Mouse (Mus musculus) kidney, embryonic 16.5 days (tissue): ENCODE data around the gene Ccdc3. TPM values are rescaled to one million over a fixed set of nuclear protein-coding genes. Genes with fewer than 3 reads are reported as not detected.
"Not testable (repeated sequence)": the region's sequence is repeated elsewhere in the genome, so short reads cannot be mapped to it uniquely, and the experiment has no call there.

Experiments used
- ATAC-seq: fragments of 200-750 bp; cut with Nextera tagmentation; 2 replicates; pipeline ENCODE4 v1.8.0; 2017; ENCODE audit warnings: moderate TSS enrichment; ENCODE audit not compliant: low FRiP score, low TSS enrichment
- H3K27ac ChIP-seq: fragments of 300-500 bp; sonication (generic); 2 replicates; pipeline ENCODE4 v1.5.1; 2014; ENCODE audit warnings: low read length
- H3K27me3 ChIP-seq: fragments of 300-500 bp; sonication (generic); 2 replicates; pipeline ENCODE4 v1.6.1; 2014; ENCODE audit warnings: low read length, control low read depth, mixed read lengths; ENCODE audit not compliant: insufficient read depth
- H3K36me3 ChIP-seq: fragments of 300-500 bp; sonication (generic); 2 replicates; pipeline ENCODE4 v1.6.1; 2014; ENCODE audit warnings: low read length, control low read depth, mixed read lengths; ENCODE audit not compliant: insufficient read depth
- H3K4me1 ChIP-seq: fragments of 300-500 bp; sonication (generic); 2 replicates; pipeline ENCODE4 v1.6.1; 2014; ENCODE audit warnings: low read length, control low read depth, mixed read lengths; ENCODE audit not compliant: insufficient read depth
- H3K4me2 ChIP-seq: fragments of 300-500 bp; sonication (generic); replicated peaks from 2 replicates; pipeline ENCODE4 v1.6.1; 2014; ENCODE audit warnings: low read depth, low read length
- H3K4me3 ChIP-seq: fragments of 300-500 bp; sonication (generic); 2 replicates; pipeline ENCODE4 v1.5.1; 2014; ENCODE audit warnings: mild to moderate bottlenecking, low read length
- H3K9ac ChIP-seq: fragments of 300-500 bp; sonication (generic); replicated peaks from 2 replicates; pipeline ENCODE4 v1.6.1; 2014; ENCODE audit warnings: low read length
- H3K9me3 ChIP-seq: fragments of 300-500 bp; sonication (generic); 2 replicates; pipeline ENCODE4 v1.6.1; 2016; ENCODE audit warnings: low read length, control low read depth
- WGBS: fragments of 180-500 bp; shearing (Covaris S2); extraction: QIAGEN DNeasy Blood & Tissue Kit; methylation state at CpG from one replicate; pipeline ENCODE4 v1.1.7; 2014; 5-methylcytosine and 5-hydroxymethylcytosine counted together
- polyA plus RNA-seq: library from polyadenylated mRNA; unstranded; fragments of >200 nt; fragmentation: Nextera tagmentation; extraction: Ambion mirVana; gene quantifications from 2 replicates; pipeline ENCODE4 v1.2.1, GENCODE M21; 2015

Gene Ccdc3
- polyA plus RNA-seq, 1 experiment from 2014 or later: 12.1 TPM

DNA sequence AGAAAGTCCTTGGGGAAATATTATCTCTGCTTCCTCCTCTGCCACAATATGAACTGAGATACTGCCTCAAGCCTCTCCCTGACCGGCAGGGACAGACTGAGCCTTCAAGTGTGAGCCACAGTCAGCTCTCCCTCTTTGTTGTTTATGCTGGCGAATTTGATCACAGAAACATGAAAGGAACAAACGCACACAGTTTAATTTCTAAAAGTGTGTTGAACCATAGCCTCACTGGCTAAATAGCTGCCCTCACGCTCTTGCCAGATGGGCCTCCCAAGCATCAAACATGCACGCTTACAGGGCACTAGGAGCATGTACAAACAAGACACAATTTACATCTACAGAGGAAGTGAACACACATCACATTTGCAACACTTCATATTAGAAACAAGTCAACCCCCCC lies 100.3 kb downstream of the Ccdc3 start:
- WGBS: 84% methylated on average over 5 of the region's 5 CpGs
- ATAC-seq: no peak

DNA sequence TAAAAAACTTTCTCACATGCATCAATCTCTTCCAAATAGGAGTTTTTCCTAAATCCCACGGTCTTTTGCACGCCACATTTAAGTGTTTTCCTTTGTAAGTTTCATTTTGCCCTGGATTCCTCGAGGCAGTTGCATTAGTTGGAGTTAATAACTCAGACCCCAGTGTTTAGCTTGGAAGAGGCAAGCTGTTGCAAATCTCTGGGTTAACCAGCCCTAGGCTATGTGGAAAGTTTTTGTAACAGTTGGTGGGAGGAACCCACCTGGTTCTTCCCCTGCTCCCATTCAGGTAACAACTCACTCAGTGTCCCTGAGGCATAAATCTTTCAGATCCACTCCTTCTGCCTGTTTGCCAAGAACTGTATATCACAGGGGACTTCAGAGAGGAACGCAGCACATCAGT lies 101.9 kb downstream of the Ccdc3 start:
- Histone ChIP-seq H3K36me3 (no peaks in the 10 kb centered on the region), H3K4me2 (no peak overlapping the region), H3K27me3 (no peaks in the 10 kb centered on the region), H3K27ac (peak overlapping the region; percentile 40; the same call in 1 of the 2 replicates), H3K4me3 (no peak overlapping the region), H3K9ac (no peak overlapping the region), H3K9me3 (no peaks in the 10 kb centered on the region), H3K4me1 (0 out of 2 replicates have a peak, but pooled peaks cover 2% of the 10 kb centered on the region)
- ATAC-seq: 0 out of 2 replicates have a peak, but pooled peaks have one; percentile 27
- 46% methylated on average over 4 of the region's 4 CpGs for WGBS

More for the DNA sequence above, 100.3 kb downstream of the Ccdc3 start:
- H3K27me3 ChIP-seq: no peaks in the 10 kb centered on the region
- H3K9ac ChIP-seq: no peak overlapping the region
- H3K4me1 ChIP-seq: 0 out of 2 replicates have a peak, but pooled peaks cover 2% of the 10 kb centered on the region
- no peaks in the 10 kb centered on the region for H3K9me3 ChIP-seq
- H3K4me2 ChIP-seq: no peak overlapping the region
- no peak overlapping the region for H3K4me3 ChIP-seq
- no peak overlapping the region for H3K27ac ChIP-seq
- H3K36me3 ChIP-seq: no peaks in the 10 kb centered on the region

DNA sequence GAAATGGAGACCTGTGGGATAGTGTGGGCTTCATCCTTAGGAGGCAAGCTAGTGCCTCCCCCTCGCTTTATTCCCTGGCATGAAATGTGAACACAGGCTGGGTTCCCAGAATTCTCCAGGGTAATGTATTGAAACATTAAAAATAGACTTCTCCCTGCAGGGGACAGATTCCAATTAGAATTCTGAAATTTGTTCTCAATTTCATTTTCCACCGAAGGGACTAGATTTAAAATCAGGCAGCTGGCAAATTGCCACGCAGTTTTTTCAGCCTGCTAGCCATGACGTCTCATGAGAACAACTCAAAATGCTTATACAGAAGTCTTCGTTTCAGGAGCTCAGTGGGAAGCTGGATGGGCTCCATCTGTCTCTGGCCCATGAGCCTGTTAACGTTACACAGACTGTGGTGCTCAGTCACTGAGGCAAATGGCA lies 103.9 kb downstream of the Ccdc3 start:
- ATAC-seq: no peak
- Histone ChIP-seq H3K36me3 (no peaks in the 10 kb centered on the region), H3K9ac (no peak overlapping the region), H3K4me2 (no peak overlapping the region), H3K27ac (no peak overlapping the region), H3K27me3 (no peaks in the 10 kb centered on the region), H3K4me3 (no peak overlapping the region), H3K4me1 (0 out of 2 replicates have a peak, but pooled peaks cover 2% of the 10 kb centered on the region), H3K9me3 (no peaks in the 10 kb centered on the region)
- WGBS: 47% methylated on average over 6 of the region's 6 CpGs

DNA sequence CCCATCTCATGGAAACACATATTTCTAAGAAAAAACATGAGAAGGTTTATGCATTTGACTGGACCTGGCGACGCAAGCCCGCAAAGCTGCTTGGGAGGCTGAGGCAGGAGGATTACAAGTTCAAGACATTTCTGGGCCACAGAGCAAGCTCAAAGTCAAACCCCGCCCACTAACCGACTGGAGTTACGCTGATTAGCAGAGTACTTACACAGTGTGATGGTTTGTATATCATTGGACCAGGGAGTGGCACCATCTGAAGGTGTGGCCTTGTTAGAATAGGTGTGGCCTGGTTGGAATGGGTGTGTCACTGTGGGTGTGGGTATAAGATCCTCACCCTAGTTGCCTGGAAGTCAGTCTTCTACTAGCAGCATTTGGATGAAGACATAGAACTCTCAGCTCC lies 111.6 kb downstream of the Ccdc3 start:
- H3K9ac ChIP-seq, ATAC-seq: not testable (repeated sequence)

DNA sequence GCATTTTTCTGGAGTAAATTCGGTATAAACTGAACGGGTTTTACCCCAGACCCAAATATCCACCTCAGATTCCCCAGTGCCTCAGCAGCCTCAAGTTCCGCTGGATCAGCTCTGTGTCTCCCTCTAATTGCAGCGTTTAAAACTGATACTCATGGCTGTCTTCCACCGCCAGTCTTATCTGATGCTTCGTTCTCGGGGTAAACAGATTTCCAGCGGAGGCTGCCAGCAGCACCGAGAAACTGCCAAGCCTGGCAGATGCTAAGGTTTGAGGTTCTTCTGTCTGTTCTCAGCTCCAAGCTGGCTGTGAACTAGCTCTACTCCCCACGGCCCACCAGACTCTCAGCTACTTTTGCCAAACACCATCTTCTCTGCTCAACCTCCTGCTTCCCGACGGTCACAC lies 112.4 kb downstream of the Ccdc3 start:
- Histone ChIP-seq H3K4me1 (no peaks in the 10 kb centered on the region), H3K9ac (no peak overlapping the region), H3K27me3 (no peaks in the 10 kb centered on the region), H3K27ac (no peak overlapping the region), H3K4me2 (no peak overlapping the region), H3K4me3 (no peak overlapping the region), H3K36me3 (no peaks in the 10 kb centered on the region), H3K9me3 (no peaks in the 10 kb centered on the region)
- ATAC-seq: no peak
- whole genome bisulfite sequencing: 75% methylated on average over 12 of the region's 12 CpGs

More for the DNA sequence above, 111.6 kb downstream of the Ccdc3 start:
- H3K9me3 ChIP-seq, H3K4me3 ChIP-seq, H3K27ac ChIP-seq, H3K36me3 ChIP-seq, H3K4me2 ChIP-seq, H3K27me3 ChIP-seq, H3K4me1 ChIP-seq: not testable (repeated sequence)
- 96% methylated on average over 6 of the region's 6 CpGs for WGBS

DNA sequence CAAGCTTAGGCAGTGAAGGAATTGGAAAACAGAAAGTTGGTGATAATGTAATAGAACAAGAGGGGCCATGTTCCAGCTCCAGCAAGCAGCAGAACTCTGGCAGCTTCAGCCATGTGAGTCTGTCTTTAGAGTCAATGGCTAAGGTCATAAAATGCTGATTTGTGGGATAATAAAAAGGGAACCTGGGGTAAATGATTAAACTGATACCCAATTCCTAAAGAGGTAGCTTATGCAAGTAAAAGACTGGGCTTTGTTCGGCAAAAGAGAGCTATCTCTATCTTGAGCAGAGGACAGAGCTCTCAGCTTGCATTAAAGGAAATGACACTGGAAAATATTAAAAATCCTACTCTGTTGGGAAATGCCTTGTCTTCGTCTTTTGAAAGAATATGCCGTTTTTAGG lies 120.7 kb downstream of the Ccdc3 start:
- no peak for ATAC-seq
- no peak overlapping the region for H3K27ac ChIP-seq
- WGBS: 60% methylated on average over 3 of the region's 3 CpGs

DNA sequence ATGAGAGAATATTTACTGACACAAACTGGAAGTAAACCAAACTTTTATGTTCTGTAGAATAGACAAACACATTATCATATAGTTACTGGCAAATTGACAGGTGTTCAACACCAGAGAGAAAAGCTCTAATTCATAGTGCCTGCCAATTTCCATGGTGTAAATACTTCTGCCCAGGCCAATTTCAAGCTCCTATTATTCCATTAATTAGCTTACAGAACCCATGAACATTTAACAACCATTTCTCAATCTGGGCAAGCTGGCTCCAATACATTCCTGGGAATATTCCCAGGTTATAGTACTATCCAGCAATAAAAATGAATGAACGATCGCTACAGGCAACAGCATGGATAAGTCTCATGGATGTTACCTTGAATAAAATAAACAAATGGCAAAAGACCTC lies 124.7 kb downstream of the Ccdc3 start:
- no peaks in the 10 kb centered on the region for H3K27me3 ChIP-seq
- 90% methylated on average over 2 of the region's 2 CpGs for WGBS
- H3K4me1 ChIP-seq: no peaks in the 10 kb centered on the region
- H3K9me3 ChIP-seq: 0 out of 2 replicates have a peak, but pooled peaks cover 2% of the 10 kb centered on the region
- H3K27ac ChIP-seq: no peak overlapping the region
- H3K9ac ChIP-seq: no peak overlapping the region
- no peaks in the 10 kb centered on the region for H3K36me3 ChIP-seq
- no peak overlapping the region for H3K4me3 ChIP-seq
- no peak for ATAC-seq
- no peak overlapping the region for H3K4me2 ChIP-seq

More for the DNA sequence above, 120.7 kb downstream of the Ccdc3 start:
- Histone ChIP-seq H3K4me1 (no peaks in the 10 kb centered on the region), H3K9me3 (0 out of 2 replicates have a peak, but pooled peaks cover 3% of the 10 kb centered on the region), H3K36me3 (no peaks in the 10 kb centered on the region), H3K4me3 (no peak overlapping the region), H3K4me2 (no peak overlapping the region), H3K9ac (no peak overlapping the region), H3K27me3 (no peaks in the 10 kb centered on the region)

DNA sequence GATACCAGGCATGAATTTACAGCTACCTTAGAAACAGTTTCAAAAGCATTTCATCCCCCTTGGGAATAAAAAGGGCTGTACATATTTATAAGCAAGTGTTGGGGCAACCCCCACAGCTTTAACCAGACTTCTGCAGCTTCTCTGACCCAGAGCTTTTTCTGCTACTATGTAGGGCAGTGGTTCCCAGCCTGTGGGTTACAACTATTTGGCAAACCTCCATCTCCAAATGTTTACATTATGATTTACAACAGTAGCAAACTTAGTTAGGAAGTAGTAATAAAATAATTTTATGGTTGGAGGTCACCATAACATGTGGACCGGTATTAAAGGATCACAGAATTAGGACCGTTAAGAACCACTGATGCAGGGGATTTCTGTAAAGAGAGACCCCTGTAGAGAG lies 130.4 kb downstream of the Ccdc3 start:
- 0 out of 2 replicates have a peak, but pooled peaks have one; percentile 57 for ATAC-seq
- H3K36me3 ChIP-seq: no peaks in the 10 kb centered on the region
- H3K27me3 ChIP-seq: no peaks in the 10 kb centered on the region
- H3K4me2 ChIP-seq: no peak overlapping the region
- H3K27ac ChIP-seq: no peak overlapping the region
- peaks cover 9% of the 10 kb centered on the region; the same call in 1 of the 2 replicates for H3K9me3 ChIP-seq
- 22% methylated on average over 2 of the region's 2 CpGs for WGBS
- H3K4me3 ChIP-seq: no peak overlapping the region
- H3K9ac ChIP-seq: no peak overlapping the region
- H3K4me1 ChIP-seq: no peaks in the 10 kb centered on the region

Other genes starting within 250 kb of the Ccdc3 start
- gene Phyh, start 218.8 kb upstream of the Ccdc3 start, polyA plus RNA-seq: 69.7 and 71.7 TPM in 2 replicates
- gene Ucma, start 161.7 kb upstream of the Ccdc3 start, polyA plus RNA-seq: not detected in 2 replicates
- 34.0 and 39.5 TPM in 2 replicates for gene Mcm10, start 125.0 kb upstream of the Ccdc3 start, polyA plus RNA-seq
- gene Optn, start 73.7 kb upstream of the Ccdc3 start, polyA plus RNA-seq: 15.7 and 16.3 TPM in 2 replicates